Mouse (Mus musculus) heart, postnatal 0 days (tissue): ENCODE results near the gene Speer4a.
"Not testable (repeated sequence)": the region's sequence is repeated elsewhere in the genome, so short reads cannot be mapped to it uniquely, and the experiment has no call there.

Source experiments
- CTCF ChIP-seq: IDR thresholded peaks from 2 replicates; pipeline ENCODE4 v1.5.1; 2016; ENCODE audit warnings: antibody characterized with exemption, control low read depth, low read depth
- EP300 ChIP-seq: IDR thresholded peaks from 2 replicates; pipeline ENCODE4 v1.6.1; 2016; ENCODE audit warnings: antibody characterized with exemption, low read depth

DNA sequence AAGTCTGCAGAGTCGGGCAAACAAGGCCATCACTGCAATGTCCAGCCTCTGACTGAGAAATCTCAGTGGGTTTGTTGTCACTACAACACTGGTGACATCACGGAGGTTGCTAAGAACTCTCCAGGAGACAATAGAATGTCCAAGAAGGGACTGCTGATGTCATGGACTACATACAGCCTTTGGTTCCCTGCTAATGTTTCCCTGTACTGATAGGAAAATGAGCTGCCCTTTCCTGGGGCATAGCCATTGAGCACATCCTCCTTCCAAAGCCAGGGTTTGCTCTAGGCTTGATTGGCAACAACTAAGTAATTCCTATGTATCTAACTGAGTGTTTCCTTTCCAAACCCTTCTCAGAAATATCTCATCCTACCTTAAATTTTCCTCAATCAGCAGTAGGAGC, 19.1 kb upstream of the Speer4a start, which contains the start of gene Gm7347:
- TF ChIP-seq CTCF, EP300: not testable (repeated sequence)
